Mouse (Mus musculus) cerebellum, adult 8-10 months (tissue): ENCODE results near the gene Cdh6.

Experiments
- DNase-seq: peaks from one replicate; pipeline ENCODE4 v3.0.0; 2022

The Cdh6 gene

DNA sequence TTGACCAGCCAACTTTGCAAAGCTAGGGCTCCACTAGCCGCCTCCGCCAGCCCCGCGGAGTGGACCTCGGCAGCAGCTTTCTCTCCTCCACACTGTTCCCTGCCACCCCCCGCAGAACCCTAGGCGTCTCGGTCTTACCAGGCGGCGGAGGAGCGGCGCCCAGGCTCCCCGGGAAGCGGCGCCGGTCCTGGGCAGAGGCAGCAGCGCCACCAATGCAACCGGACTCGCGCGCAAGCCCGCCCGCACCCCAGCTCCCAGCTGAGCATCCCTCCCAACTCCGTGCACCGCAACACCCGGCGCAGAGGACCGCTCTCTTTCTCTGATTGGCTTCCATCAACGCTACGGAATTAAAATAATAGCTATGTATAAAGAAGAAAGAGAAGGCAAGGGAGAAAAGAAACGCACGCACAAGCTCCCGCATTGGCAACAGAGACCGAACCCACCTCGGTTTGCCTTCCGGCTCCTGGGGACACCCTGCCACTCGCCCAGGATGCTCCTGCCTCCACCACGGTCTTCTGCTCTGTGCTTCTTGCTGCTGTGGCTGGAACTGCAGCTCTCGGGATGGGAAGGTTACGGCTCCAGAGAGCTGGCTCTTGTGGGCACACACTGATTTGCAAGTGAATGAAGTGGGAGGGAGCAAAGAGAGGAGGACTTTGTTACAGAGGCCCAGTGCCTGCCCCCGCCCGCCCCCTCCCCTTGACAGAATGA lies at the start of gene Cdh6:
Gene Cdh6, minus strand, starts transcription at position 605 of the 708 bp plus-strand sequence.
- peak; percentile 14 for DNase-seq

DNA sequence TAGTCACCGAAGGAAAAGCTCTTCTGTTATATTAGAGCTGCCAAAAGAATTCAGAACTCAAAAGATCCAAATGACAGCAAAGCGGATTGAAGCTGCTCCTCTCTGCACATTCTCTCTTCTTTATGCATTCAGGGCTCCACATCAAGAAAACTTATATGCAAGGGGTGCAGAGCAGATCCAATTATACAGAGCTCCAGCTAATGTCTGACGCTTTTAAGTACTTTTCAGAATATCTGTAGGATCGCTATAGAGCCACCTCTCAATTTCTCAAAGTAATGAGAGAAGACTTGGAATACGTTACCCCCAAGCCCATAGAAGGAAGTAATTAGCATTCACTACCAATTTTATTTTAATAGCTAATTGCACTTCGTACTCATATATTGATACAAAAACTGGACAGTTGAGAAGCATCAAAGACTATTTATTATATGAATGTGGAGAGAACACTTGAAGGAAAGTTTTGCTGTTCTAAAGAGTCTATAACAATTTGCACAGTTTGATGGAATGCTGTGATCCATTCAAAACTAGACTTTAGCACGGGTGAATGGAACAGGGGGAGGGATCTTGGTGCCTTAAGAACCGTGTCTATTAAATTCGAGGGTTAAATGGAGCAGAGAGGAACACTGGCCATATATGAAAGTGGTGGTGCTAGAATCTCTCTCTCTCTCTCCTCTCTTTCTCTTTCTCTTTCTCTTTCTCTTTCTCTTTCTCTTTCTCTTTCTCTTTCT lies 46.4 kb upstream of the Cdh6 start:
- DNase-seq = no peak

DNA sequence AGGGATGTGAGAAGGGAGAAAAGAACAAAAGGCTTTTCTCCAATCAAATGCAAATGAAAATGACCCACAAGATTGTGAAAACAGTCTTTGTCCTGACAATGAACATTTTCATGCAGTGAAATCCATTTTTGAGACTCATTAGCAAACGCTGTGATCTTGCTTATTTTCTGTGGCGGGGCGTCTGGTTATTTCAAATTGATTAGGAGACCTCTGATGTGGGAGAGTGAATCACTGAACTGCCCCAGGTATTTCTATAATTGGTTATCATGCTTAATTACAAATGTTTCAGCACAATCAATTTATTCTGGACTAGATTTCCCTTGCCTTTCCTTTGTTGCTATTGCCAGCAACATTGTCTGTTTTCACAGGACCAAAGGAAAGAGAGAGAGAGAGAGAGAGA lies 44.3 kb upstream of the Cdh6 start:
- DNase-seq = no peak

DNA sequence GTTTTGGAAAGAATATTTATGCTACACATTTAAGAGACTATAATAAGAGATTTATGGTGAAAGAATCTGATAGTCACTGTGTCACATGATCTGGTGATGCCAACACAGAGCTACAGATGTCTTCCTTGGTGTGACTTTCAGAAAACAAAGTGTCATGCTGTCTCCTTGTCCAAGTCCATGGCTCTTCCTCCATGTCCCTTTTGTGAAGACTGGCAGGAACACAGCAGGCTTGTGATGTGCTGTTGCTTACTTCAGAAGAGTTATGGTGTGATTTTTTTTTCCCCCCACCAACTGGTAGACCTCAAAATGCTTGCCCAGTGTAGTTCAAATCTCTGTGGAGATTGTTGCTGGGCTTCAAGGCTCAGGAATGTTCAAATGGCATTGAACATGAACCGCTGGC lies 43.7 kb upstream of the Cdh6 start:
- no peak for DNase-seq

DNA sequence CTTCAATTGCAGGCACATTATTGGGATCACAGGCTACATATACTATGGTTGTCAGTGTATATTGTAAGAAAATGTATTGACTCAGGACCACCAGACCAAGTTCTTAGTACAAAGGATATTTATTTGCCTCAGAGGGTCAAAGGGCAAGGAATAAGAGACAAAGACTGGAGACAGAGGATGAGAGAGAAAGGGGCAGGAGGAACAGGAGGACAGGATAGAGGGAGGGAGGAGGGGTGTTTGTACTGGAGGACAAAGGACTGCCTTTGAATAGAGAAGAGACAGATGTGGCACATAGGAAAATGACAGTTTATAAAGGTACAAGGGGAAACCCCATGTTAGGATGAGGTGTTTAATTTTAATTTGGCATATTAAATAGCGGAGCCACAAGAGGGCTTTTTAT lies 39.5 kb upstream of the Cdh6 start:
- DNase-seq = no peak

DNA sequence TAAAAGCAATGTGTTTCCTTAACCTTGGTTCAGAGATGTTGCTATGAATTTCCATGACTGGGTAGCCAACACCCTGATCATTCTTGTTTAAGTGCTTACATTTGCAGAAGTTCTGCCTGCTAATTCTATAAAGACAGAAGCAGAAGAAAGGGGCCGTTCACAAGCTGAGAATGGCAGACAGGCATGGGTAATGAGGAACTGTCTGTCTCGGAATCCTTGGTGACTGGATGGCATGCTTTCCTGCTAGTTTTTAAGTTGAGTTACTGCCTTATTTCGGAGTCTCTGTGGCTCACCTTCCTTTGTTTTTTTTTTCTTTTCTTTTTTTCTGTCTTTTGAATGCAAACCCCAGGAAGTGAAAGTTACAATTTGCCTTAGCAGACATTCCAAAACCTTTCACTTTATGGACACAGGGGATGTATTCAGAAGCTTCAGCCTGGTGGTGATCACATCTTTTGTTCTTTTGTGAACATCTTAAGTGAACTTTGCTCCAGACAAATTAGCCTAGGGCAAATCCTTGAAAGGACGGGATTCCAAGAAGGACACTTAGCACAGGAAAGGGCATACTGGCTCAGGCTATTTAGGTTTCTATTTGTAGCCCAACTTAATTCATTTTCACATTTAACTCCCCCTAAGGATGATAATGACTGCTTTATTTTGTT lies 38.7 kb upstream of the Cdh6 start:
- no peak for DNase-seq

DNA sequence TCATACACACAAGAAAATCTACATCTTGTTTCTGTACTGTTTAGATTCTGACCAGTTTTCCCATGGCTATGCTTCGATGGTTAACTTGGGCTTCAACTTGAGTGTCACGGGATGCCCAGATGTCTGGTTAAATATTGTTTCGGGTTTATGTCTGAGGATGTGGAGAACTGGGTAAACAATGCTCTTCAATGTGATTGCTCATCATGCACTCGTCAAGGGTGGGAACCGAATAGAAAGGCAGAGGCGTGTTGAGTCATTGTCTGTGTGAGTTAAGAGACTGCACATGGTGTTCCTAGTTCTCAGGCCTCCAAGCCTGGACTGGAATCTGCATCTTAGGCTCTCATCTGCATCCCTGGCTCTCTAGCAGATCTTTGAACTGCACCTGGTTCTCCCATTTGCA lies 36.7 kb upstream of the Cdh6 start:
- no peak for DNase-seq

DNA sequence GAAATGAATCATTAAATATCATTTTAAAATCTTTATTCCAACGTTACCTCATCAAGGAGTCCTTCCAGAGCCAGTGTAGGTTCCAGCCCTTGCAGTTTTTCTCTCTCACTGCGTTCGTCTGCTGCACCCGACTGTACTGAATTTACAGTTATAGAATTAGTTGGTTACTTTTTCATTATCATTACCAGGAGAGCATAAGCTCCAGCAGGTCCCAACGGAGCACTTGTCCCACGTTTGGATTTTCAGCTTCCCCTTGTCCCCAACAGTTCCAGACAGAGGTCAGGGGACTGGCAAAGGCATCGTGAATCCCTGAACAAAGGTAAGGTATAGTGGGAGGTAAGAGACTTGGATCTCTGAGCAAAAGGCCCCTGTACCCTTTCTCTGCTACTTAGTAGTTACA lies 35.2 kb upstream of the Cdh6 start:
- no peak for DNase-seq

DNA sequence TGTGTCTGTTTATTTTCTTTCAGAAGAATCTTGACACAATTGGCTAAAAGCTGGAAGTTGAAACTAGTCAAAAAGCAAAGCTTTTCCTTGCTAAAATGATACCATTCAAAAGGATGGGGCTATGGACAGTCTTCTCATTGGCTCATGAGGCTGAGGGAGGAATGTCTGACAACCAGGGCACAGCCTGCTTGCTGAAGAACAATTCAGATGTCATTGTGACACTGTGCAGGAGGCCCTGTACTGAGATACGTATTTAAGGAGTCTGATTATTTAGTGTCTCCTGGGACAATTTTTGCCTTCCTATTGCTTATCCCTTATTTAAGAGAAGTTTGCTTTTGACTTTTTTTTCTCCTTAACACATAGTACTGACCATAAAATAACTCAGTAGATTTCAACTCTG lies 22.8 kb upstream of the Cdh6 start:
- no peak for DNase-seq

DNA sequence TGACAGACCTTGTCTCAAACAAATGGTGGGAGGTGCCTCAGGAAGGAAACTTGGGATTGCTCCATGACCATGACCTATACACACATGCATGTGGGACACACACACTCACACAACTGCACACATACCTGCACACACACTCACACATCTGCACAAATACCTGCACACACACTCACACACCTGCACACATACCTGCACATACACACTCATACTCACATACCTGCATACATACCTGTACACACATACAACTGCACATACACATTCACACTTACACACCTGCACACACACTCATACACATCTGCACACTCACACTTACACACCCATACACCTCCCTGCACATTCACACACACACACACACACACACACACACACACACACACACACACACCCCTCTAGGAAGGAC lies 20.6 kb upstream of the Cdh6 start:
- no peak for DNase-seq

DNA sequence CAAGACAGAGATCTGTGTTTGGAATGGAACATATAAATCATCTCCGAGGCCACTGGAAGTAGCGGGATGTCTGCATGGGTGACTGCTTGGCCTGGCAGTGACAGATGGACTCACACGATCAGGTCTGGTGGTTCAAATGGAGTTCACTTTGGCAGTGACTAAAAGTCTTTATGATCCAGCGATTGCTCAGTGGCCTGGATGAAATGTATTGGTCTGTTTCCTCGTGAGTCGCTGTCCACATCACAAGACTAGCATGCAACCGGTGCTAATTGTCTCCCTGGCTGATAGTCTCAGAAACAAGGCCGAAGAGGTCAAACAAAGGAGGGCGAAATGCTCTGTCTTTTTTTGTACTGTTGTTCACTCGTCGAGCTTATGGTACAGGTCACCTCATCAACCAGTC lies 19.6 kb upstream of the Cdh6 start:
- no peak for DNase-seq

DNA sequence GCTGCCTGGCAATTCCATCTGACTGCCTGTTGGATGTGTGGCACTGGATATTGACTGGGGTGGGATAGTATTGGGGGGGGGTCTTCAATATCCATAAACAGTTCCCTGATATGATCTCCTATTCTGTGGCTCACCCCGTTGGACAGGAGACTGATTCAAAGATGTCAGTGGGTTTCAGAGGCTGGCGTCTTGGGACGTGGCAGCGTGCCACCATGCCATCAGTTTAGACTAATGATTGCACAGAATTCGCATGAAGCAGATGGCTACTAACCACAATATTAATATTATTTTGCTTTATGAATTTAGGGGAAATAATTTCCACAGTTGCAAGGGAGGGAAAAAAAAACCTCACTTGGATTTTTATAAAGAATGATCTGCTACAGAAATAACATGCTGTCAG lies 10.2 kb upstream of the Cdh6 start:
- no peak for DNase-seq

DNA sequence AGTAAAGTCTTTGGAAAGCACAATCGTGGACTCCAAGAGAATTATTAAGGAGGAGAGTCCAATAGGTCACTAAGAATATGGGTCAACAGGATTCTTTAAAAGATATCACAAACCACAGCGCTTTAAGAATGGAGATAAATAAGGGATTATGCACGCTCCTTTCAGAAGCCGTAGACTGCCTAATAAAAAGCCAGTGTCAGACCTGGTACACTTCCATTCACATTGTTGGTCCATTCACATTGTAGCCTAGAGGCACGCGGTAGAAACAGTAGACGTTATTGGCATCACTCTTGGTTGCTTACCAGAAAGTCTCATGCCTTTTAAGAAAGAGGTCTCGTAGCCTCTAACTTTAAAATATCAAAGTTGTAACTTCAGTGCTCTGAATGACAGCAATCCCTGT lies 8.0 kb upstream of the Cdh6 start:
- DNase-seq = no peak

DNA sequence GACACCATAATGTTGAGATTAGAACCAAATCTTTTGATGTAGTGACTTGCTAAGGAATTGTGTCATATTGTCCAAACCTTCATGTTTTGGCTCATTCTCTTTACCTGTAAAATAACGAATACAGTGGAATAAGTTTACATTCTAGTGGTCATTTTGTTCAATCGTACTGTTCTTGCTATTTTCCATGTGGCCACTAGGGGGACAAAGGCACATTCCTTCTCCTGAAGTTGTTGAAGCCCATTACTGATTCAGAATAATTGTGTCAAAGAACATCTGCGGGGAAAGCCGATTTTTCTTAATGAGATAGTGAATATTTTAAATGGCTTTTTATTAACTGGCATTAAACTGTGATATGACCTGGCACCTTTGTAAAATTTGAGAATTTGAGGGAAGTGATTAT lies 7.5 kb upstream of the Cdh6 start:
- DNase-seq = no peak

DNA sequence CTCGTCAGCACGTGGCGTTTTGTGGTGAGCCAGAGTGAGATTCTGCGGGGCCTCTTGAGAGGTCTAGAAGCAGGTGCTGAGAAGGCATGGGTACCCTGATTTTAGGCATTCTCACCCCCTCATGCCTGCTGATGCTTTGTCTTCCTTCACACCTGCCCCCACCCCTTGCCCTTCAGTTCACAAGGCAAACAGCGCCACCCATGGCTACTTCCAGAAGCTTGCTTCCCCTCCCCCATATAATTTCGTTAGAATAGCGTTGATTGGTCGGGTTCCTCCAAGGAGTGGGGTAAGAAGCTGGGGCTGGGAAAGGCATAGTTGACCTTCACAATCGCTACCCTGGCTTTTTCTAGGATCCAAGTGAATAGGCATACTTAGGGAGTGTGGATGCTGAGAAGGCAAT lies 2.5 kb upstream of the Cdh6 start:
- no peak for DNase-seq

DNA sequence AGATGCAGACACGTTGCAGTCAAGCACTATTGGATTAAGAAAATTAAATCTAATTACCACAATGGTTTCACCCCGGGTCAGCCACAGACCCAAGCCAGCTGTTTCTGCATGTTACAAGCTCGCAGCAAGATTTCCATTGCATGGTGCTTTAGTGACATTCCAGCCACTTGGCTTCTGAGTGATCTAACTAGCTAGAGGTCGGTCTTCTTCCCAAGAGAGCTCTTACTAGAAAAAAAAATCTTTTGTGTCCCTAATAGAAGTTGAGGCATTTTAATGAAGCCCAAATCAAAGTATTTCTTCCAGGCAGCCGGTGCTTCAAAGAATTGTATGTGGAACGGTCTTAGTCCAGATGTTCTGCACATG lies 1.1 kb upstream of the Cdh6 start:
- DNase-seq = no peak

DNA sequence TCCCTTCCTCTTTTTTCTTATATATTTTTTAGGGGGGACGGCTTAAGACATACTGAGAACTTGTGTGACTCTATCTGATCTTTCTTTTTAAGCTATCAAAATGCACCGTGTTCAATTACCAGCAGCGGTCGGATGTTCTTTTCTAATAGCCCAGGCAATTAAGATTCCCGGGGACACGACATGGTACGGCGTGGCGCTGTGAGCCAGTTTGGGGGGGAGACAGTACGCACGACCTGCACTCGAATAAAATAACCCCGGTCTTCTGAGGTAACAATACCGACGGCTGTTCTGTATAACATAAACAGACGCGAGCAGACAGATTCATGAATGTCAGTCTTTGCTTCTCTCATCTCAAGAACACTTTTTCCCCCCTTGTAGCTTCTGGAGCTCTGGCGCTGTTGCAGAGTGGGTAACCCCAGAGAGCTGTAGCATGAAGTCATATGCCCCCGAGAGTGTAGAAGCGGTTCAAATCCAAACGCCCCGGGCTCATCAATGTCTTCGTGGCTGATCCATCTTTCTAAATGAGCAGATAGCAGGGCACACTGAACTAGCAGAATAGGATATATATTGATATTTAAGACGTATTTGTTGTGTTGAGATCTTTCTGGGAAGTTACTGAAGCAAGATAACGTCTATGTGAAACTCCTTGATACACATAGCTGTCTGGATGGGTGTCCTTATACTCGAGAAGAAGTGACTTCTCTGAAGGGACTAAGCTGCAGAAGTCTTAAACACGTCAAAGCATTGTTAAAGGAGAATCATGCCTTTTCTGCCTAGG lies 554 bp upstream of the Cdh6 start:
- DNase-seq = no peak

DNA sequence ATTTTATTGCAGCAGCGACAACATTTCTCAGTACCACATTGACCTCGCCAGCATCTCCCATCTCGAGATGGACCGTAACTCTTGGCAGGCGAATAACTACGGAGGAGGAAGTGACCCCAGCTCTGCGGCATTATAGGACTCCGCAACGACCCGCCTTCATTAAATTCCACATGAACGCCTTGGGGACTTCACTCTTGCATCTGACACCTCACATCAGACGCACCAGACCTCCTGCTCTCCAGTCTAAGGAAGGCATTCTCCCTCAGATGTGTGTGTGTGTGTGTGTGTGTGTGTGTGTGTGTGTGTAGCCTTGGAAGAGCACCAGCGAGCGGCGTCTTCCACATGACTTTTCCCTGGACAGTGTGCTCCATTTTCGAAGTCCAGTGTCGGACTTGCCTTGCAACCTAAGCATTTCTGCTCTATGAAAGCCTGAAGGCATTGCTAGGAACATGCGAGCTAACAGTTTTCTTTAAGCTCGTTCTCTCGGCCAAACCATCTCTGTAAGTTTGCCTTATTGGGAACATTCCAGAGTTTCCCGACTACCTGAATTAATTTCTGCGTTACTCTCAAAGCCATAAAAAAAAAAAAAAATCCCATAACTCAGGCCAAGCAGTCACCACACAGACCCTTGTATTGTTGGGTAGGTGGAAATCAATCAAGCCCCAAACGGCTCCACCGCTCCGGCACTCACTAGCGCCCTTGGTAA lies 957 bp downstream of the Cdh6 start:
- no peak for DNase-seq

DNA sequence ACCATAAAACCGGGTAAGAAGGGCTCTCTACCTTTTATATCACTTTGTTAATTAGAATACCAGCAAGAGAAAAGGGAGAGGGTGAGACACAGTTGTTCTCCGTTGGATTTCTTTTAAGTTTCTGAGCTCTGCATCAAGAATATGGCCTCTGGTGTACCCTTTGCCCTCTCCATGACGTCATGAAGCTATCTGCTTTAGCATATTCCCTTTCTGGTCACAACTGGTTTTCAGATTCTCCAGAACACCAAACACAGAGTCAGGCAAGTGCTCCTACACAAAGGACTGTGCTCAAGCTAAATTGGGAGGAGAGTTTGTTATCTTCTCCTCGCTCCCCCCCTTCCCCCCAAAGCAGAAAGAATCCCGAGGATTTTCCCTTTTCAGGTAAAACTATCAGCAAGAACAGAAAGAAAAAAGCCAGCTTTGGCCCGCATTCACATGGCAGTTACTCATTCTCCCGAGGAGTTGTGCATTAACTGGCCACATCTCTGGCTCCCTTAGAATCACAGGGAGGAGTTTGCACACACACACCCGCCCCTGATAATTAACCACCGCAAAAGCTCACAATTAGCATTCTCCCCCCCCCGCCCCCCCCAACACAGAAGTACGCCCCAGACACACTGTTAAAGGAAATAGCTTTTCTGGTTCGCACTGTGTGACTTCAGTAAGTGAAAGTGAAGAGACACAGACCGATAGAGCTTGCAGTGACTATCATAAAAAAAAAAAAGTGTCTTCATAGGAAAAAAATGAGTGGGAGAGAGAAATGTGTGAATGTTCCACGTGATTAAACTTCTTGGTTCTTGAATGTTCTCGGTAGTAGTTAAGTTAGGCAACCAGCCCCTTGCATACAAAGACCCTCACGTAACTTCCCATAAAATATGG lies 1.8 kb downstream of the Cdh6 start:
- no peak for DNase-seq

DNA sequence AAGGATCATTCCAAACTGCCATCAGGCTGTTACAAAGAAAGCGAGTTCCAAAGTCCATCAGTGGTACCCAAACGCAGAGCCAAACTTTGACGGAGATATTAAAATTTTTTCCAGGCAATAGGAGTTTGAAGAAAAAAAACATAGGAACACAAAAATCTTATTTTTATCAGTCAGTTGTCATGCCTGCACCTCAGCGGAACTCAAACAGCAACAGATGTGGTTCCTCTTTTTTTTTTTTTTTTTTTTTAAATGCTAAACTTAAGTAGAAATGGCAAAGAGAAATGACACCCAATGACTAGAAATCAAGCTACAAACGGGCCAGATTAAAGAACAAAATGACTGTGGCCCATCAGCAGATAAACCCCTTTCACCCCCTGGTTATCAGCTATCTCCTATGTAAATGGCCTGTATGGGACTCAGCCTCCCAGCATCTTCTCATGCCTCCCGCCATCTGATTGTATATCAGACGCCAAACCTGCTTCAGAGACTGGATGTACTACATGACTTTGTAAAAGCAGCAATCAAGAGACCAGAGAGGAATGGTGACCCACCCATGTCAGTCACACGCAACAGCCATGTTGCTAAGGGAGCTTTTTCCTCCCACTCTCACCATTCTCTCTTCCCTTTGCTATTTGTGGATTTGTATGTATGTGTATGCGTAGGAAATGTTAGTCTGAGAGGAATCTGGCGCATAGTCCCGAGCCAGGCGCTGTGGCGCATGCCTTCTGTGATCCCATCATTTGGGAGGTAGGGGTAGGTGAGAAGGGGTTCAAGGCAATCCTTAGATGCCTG lies 8.2 kb downstream of the Cdh6 start:
- DNase-seq = no peak

DNA sequence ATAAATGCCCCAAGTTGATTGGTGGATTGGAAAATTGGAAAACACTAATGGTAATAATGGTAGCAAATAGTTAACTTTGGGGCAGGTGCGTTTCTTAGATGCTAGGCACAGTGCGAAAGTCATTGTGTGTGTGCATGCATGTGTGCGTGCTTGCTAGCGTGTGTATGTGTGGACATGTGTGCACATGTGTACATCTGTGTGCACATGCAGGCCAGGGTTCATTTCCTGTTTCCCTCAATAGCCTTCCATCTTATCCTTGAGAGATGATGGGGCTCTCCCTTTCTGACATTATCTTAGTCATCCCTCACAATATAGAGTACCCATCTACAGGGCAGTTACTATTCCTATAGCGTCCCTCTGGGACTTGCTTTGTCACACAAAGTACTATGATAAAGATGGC lies 17.7 kb downstream of the Cdh6 start:
- DNase-seq = no peak
